Mouse (Mus musculus) embryonic facial prominence, embryonic 10.5 days (tissue): ENCODE measurements around the gene Gipc1. TPM values are rescaled to one million over a fixed set of nuclear protein-coding genes. Genes with fewer than 3 reads are reported as not detected.

Experiments
- DNase-seq: peaks from one replicate; pipeline ENCODE4 v3.0.0-alpha.2; 2017; ENCODE audit warnings: low spot score
- H3K27ac ChIP-seq: fragments of 300-500 bp; sonication (generic); replicated peaks from 2 replicates; pipeline ENCODE4 v1.5.1; 2016; ENCODE audit warnings: mild to moderate bottlenecking
- H3K27me3 ChIP-seq: fragments of 300-500 bp; sonication (generic); replicated peaks from 2 replicates; pipeline ENCODE4 v1.6.1; 2016; ENCODE audit warnings: low read depth, mild to moderate bottlenecking; ENCODE audit not compliant: poor library complexity, severe bottlenecking
- H3K36me3 ChIP-seq: fragments of 300-500 bp; sonication (generic); replicated peaks from 2 replicates; pipeline ENCODE4 v1.6.1; 2016; ENCODE audit warnings: mild to moderate bottlenecking, moderate library complexity
- H3K4me1 ChIP-seq: fragments of 300-500 bp; sonication (generic); 2 replicates; pipeline ENCODE4 v1.6.1; 2016
- H3K4me3 ChIP-seq: fragments of 300-500 bp; sonication (generic); 2 replicates; pipeline ENCODE4 v1.5.1; 2016; ENCODE audit warnings: mild to moderate bottlenecking, moderate library complexity
- H3K9me3 ChIP-seq: fragments of 300-500 bp; sonication (generic); 2 replicates; pipeline ENCODE4 v1.6.1; 2016; ENCODE audit warnings: mild to moderate bottlenecking
- WGBS: fragments of 180-500 bp; shearing (Covaris S2); methylation state at CpG from one replicate; pipeline ENCODE4 v1.1.7; 2016; 5-methylcytosine and 5-hydroxymethylcytosine counted together
- polyA plus RNA-seq: library from polyadenylated mRNA; unstranded; fragments of >200 nt; fragmentation: Nextera tagmentation; extraction: Ambion mirVana; gene quantifications from 2 replicates; pipeline ENCODE4 v1.2.1, GENCODE M21; 2016

The Gipc1 gene
- polyA plus RNA-seq, 1 experiment from 2014 or later, result 208 TPM

DNA sequence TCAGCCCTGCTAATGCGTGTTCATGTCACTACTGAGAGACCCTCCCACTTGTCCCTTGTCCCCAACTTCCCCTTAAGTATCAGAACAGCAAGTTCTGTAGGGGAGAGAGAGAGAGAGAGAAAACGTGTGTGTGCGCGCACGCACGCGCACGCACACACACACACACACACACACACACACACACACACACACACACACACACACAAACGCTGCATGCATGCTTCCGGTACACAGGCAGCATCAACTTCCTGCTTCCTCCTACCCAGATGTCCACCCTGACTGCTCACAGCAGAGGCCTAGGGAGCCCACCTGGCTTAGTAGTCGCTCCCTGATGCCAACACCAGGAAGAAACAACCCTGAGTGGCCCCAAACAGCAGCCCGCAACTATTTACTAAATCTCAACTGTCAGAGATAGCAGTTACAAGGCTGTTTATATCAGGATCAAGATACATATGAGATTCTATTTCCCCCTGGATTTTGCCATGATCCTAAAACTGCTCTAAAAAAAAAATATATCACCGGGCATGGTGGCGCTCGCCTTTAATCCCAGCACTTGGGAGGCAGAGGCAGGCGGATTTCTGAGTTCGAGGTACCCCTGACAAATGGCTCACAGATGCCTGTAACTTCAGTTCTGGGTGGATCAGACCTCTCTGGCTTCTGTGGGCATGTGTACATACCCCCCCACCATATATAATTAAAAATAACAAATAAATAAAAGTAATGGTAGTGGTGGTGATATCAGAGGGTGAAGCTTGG is 43.1 kb downstream of the Gipc1 start:
- H3K27me3 ChIP-seq, result 0 out of 2 replicates have a peak, but pooled peaks cover 4% of the 10 kb centered on the region
- no peak for DNase-seq
- H3K9me3 ChIP-seq, result no peaks in the 10 kb centered on the region
- 90% methylated on average over 13 of the region's 17 CpGs for WGBS
- H3K4me1 ChIP-seq, result peaks cover 61% of the 10 kb centered on the region
- H3K27ac ChIP-seq, result no peak overlapping the region
- peaks cover 29% of the 10 kb centered on the region for H3K36me3 ChIP-seq
- no peak overlapping the region for H3K4me3 ChIP-seq

DNA sequence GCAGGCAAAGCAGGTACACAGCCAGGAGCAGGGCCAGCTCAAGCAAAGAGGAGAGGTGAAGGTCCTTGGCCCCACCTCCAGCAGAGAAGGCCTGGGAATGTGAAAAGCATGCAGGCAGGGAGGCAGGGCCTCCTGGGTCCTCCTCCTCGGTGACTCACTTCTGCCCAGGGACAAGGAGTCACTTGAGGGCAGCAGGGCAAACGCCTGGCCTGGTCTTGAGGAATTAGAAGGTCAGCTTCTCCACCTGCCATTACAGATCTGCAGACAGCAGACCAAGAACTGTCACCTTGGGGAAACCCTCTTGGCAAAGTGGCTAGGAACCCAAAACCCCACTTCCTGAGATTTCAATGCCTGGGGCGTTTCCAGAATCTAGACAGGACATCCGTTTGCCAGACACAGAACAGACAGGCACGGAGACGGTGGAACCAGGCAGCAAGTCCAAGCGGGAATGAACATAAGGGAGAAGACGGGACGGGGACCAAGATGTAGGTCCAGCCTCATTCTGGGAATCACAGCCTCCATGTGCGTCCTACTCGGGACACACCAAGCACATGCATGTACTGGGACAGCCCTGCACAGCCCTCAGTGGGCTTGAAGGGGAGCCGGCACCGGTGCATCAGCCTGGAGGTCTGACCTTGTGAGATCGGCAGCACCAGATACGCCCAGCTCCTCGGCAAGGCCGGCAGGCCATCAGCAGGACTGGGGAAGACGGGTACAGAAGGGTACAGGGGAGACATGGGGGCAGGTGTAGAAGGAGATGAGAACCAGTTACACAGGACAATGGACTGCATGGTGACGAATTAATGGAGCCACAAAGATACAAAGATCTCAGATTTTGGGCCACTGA is 45.1 kb downstream of the Gipc1 start:
- peak overlapping the region; percentile 92 for H3K27ac ChIP-seq
- peak overlapping the region; percentile 80 for H3K4me3 ChIP-seq
- 51% methylated on average over 19 of the region's 19 CpGs for WGBS
- DNase-seq, result peak; percentile 34
- peaks cover 8% of the 10 kb centered on the region for H3K36me3 ChIP-seq
- H3K27me3 ChIP-seq, result 0 out of 2 replicates have a peak, but pooled peaks cover 4% of the 10 kb centered on the region
- peaks cover 65% of the 10 kb centered on the region for H3K4me1 ChIP-seq
- H3K9me3 ChIP-seq, result 0 out of 2 replicates have a peak, but pooled peaks cover 3% of the 10 kb centered on the region

DNA sequence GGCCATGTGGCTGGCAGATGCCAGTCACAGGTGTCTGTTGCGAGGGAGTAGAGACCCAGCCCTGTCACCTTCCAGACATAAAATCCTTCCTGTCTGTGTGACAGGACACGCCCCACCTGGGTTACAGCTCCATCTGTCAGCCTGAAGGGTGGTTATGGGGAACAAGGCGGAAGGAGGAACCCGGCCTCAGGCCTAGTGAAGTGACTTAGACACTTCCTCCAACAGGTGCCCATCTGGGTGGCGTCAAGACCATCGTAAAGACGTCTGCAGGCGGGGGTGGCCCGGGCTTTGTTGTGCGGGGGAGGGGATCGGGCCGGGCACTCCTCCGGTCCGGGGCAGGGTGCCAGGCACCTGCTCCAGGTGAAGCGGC is 45.8 kb downstream of the Gipc1 start:
- Histone ChIP-seq H3K9me3 (0 out of 2 replicates have a peak, but pooled peaks cover 3% of the 10 kb centered on the region), H3K27me3 (0 out of 2 replicates have a peak, but pooled peaks cover 4% of the 10 kb centered on the region), H3K4me3 (peak overlapping the region; percentile 80), H3K36me3 (peaks cover 6% of the 10 kb centered on the region; the same call in 1 of the 2 replicates), H3K4me1 (peaks cover 62% of the 10 kb centered on the region), H3K27ac (peak overlapping the region; percentile 92)
- DNase-seq, result peak; percentile 39
- WGBS, result 4% methylated on average over 15 of the region's 15 CpGs

DNA sequence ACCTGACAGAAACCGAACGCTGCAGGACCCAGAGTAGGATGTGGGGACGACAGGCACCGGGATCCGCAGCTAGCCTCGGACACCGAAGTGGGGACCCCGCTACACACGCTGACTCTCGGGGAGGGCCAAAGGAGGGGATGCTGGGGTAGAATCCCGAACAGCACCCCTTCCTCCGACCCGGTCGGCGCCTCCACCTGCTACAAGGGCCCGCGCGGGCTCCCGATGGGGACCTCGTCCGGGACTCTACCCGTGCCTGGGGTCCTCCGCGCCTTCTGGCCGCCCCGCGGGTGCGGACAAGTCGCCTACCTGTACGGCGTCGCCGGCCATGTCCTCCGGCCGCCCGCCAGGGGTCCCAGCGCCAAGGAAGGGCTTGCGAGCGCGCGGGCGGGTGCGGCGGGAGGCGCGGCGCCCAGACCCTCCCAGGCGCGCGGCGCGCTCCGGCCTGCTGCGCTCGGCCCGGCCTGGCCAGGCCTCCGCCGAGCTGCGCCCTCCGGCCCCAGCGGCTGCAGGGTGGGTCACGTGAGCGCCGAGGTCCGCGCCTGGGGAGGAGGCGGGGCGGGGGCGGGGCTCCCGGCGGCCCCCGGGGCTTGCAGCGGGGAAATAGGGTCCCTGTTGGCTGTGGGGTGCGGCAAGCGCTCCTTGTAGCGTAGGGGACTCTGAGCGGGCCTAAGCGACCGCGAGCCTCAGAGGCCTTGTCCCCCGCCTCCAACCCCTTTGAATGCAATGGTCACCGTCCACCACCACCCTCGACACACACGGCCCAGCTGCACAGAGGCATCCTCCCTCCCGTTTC is 46.4 kb downstream of the Gipc1 start, which contains the start of gene Pkn1:
Gene Pkn1 (minus strand): TSS at position 519 of the 793 bp plus-strand sequence.
- peaks cover 6% of the 10 kb centered on the region; the same call in 1 of the 2 replicates for H3K36me3 ChIP-seq
- H3K27ac ChIP-seq, result peak within 1 kb of the TSS; percentile 92
- under 1% methylated on average over 85 of the region's 85 CpGs for WGBS
- H3K27me3 ChIP-seq, result 0 out of 2 replicates have a peak, but pooled peaks cover 4% of the 10 kb centered on the region
- peaks cover 60% of the 10 kb centered on the region for H3K4me1 ChIP-seq
- peak within 1 kb of the TSS; percentile 80 for H3K4me3 ChIP-seq
- peak; percentile 92 for DNase-seq
- 0 out of 2 replicates have a peak, but pooled peaks cover 3% of the 10 kb centered on the region for H3K9me3 ChIP-seq

- peak; percentile 66 for DNase-seq
- Histone ChIP-seq H3K36me3 (peaks cover 6% of the 10 kb centered on the region; the same call in 1 of the 2 replicates), H3K9me3 (0 out of 2 replicates have a peak, but pooled peaks cover 3% of the 10 kb centered on the region), H3K4me3 (peak overlapping the region; percentile 80), H3K27ac (peak overlapping the region; percentile 92), H3K27me3 (peaks cover 4% of the 10 kb centered on the region; the same call in 1 of the 2 replicates), H3K4me1 (peaks cover 54% of the 10 kb centered on the region)
- WGBS, result 19% methylated on average over 9 of the region's 9 CpGs
Observed at GRCm38 (mm10) chr8:83699566-83699965, 47.1 kb downstream of the Gipc1 start.

DNA sequence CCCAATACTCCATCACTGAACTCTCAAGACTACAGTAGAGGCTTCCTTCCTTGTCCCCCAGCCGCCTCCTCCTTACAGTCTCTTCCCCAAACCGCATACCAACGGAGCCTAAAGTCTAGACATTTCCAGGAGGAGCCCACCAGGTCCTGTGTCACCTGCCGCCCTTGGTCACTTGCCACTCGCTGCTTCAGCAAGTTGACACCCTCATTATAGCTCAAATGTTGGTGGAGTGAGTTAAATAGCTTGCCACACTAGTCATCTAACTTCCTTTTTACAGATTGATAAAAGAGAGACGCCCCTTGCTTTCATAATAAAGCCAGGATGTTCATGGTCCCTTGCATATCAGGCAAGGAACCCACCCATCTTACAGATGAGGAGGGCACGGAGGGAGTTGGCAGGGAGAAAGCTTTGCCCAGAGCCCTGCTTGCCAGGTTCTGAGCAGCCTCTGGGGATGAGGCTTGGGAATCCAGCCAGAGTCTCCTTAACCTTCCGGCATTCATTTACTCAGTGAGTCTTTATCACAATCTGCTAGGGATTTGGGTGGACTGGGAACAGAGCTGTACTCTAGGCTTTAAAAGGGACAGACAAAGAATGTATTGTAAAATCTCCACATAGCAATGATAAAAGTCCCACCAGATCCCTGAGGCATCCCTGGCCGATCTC is 48.1 kb downstream of the Gipc1 start:
- H3K4me3 ChIP-seq, result peak overlapping the region; percentile 80; the same call in 1 of the 2 replicates

DNA sequence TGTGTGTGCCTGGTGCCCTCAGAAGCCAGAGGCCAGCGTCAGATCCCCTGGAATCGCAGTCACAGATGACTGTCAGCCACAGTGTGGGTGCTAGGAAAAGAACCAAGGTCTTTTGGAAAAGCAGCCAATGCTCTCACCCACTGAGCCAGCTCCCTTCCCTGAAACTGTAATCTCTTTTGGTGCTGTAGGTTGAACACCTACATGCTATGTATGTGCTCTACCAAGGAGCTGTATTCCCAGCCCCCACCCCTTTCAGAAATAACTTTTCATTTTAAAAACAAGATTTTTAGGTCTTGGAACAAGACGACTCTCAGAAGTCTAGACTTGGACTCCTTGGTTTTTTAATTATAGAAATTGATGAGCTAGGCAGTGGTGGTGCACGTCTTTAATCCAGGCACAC is 50.9 kb downstream of the Gipc1 start:
- no peaks in the 10 kb centered on the region; the same call in 1 of the 2 replicates for H3K27me3 ChIP-seq
- H3K36me3 ChIP-seq, result no peaks in the 10 kb centered on the region

More for the DNA sequence above, 48.1 kb downstream of the Gipc1 start:
- no peak for DNase-seq
- Histone ChIP-seq H3K27ac (peak overlapping the region; percentile 92), H3K9me3 (0 out of 2 replicates have a peak, but pooled peaks cover 3% of the 10 kb centered on the region), H3K27me3 (peaks cover 4% of the 10 kb centered on the region; the same call in 1 of the 2 replicates), H3K4me1 (peaks cover 49% of the 10 kb centered on the region), H3K36me3 (peaks cover 6% of the 10 kb centered on the region; the same call in 1 of the 2 replicates)
- WGBS, result 68% methylated on average over 9 of the region's 9 CpGs

DNA sequence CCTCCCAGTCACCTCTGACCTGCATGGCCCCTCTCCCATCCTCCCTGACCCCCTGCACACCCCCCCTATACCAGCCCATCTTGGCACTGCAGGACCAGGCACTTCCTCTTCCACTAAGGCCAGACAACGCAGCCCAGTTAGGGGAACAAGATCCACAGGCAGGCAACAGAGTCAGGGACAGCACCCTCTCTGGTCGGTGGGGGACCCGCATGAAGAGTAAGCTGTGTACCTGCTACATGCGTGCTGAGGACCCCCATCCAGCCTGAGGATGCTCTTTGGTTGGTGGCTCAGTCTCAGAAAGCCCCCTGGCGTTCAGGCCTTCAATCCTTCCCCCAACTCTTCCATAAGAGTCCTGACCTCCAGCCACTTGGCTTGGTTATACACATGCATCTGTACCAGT is 53.9 kb downstream of the Gipc1 start:
- WGBS, result 59% methylated on average over 5 of the region's 5 CpGs
- H3K4me3 ChIP-seq, result no peak overlapping the region
- no peak overlapping the region for H3K27ac ChIP-seq
- H3K9me3 ChIP-seq, result 0 out of 2 replicates have a peak, but pooled peaks cover under 1% of the 10 kb centered on the region
- no peaks in the 10 kb centered on the region for H3K4me1 ChIP-seq
- no peak for DNase-seq
- H3K36me3 ChIP-seq, result no peaks in the 10 kb centered on the region
- no peaks in the 10 kb centered on the region; the same call in 1 of the 2 replicates for H3K27me3 ChIP-seq

More for the DNA sequence above, 50.9 kb downstream of the Gipc1 start:
- 86% methylated on average over 4 of the region's 4 CpGs for WGBS
- Histone ChIP-seq H3K9me3 (0 out of 2 replicates have a peak, but pooled peaks cover 3% of the 10 kb centered on the region), H3K27ac (no peak overlapping the region), H3K4me1 (peaks cover 26% of the 10 kb centered on the region), H3K4me3 (no peak overlapping the region)
- DNase-seq, result no peak

- Histone ChIP-seq H3K4me3 (no peak overlapping the region), H3K9me3 (no peaks in the 10 kb centered on the region), H3K27ac (no peak overlapping the region), H3K36me3 (no peaks in the 10 kb centered on the region), H3K27me3 (no peaks in the 10 kb centered on the region; the same call in 1 of the 2 replicates), H3K4me1 (no peaks in the 10 kb centered on the region)
- WGBS, result 81% methylated on average over 8 of the region's 8 CpGs
- DNase-seq, result no peak
Observed at GRCm38 (mm10) chr8:83707554-83707953, 55.1 kb downstream of the Gipc1 start.
